Mouse (Mus musculus): Measurements from ENCODE around the gene Myadml2. TPM values are rescaled to one million over a fixed set of nuclear protein-coding genes. Genes with fewer than 3 reads are reported as not detected.
A peak's percentile ranks its signal among the peaks of the same experiment; 100 is the strongest.

Myadml2 gene
- total and polyA plus RNA-seq, 2 experiments from 2014 or later: 1.6 to 1.7 TPM

DNA sequence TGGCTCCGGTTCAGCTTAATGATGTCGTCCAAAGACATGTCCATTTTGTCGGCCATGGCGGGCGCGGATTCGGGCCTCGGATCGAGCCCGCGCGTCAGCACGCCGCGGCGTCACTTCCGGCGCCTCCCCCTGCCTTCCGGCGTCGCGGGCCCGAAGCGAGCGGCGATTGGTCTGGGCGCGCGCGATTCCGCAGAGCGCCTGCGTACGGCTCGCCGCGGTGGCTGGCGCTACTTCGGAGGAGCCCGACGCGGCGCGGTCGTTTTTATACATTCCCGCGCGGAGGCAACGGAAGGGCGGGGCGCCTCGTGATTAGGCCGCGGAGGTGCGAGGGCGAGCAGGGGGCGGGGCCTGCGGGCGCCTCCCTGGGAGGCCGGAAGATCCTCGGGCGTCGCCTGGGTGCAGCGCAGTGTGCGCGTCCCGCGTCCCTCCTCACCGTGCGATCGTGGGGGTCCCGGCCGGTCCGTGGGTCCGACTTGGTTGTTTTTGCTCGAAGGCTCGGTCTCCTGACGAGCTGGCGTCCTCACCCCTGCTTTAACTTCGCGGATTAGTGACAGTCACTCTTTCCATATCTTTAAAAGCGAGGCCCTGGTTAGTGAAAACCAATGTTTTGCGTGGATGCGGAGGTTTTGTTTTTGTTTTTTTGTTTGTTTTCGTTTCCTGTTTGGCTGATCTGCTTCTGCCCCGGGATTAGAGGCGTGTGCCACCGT, 49.5 kb downstream of the Myadml2 start, which contains the start of the genes Alyref and Anapc11:
Gene Alyref (minus strand): TSS at position 83 of the 707 bp plus-strand sequence.
Gene Anapc11 (plus strand): TSS at position 139 of the 707 bp plus-strand sequence.
- no peaks in the 10 kb centered on the region for H3K27me3 ChIP-seq (ENCODE audit: insufficient read depth, low read length)
- H3K4me3 ChIP-seq (ENCODE audit: low read depth, low read length): peak within 1 kb of the TSS; percentile 99
- H3K27ac ChIP-seq (ENCODE audit: low read depth, low read length): peak within 1 kb of the TSS; percentile 90
- H3K4me2 ChIP-seq (ENCODE audit: low read depth, low read length, poor library complexity, severe bottlenecking): peak within 1 kb of the TSS; percentile 84
- H3K9ac ChIP-seq (replicated peaks; ENCODE audit: low read length, poor library complexity, severe bottlenecking): peak within 1 kb of the TSS; percentile 97
- under 1% methylated on average over 74 of the region's 88 CpGs for WGBS
- ATAC-seq (ENCODE audit: low FRiP score): peak; percentile 96
- H3K4me1 ChIP-seq (ENCODE audit: insufficient read depth, low read length): peaks cover 12% of the 10 kb centered on the region
- H3K9me3 ChIP-seq (ENCODE audit: low read length): no peaks in the 10 kb centered on the region
- peaks cover 34% of the 10 kb centered on the region for H3K36me3 ChIP-seq (ENCODE audit: insufficient read depth, low read length)
- no peak for TF ChIP-seq CTCF (IDR thresholded peaks at IDR 0.05)
- DNase-seq (ENCODE audit: low spot score): peak; percentile 97

GRCm38 (mm10) chr11:120597240-120598235, 50.4 kb downstream of the Myadml2 start:
- 8% methylated on average over 66 of the region's 99 CpGs for WGBS
- TF ChIP-seq CTCF (IDR thresholded peaks at IDR 0.05): no peak
- peak overlapping the region; percentile 84 for H3K4me2 ChIP-seq (ENCODE audit: low read depth, low read length, poor library complexity, severe bottlenecking)
- peak overlapping the region; percentile 90 for H3K27ac ChIP-seq (ENCODE audit: low read depth, low read length)
- peaks cover 33% of the 10 kb centered on the region for H3K36me3 ChIP-seq (ENCODE audit: insufficient read depth, low read length)
- H3K9ac ChIP-seq (replicated peaks; ENCODE audit: low read length, poor library complexity, severe bottlenecking): peak overlapping the region; percentile 97
- H3K4me1 ChIP-seq (ENCODE audit: insufficient read depth, low read length): peaks cover 12% of the 10 kb centered on the region
- no peak for DNase-seq (ENCODE audit: low spot score)
- H3K27me3 ChIP-seq (ENCODE audit: insufficient read depth, low read length): no peaks in the 10 kb centered on the region
- H3K4me3 ChIP-seq (ENCODE audit: low read depth, low read length): peak overlapping the region; percentile 99
- no peak; the same call in 1 of the 2 replicates for ATAC-seq (ENCODE audit: low FRiP score)
- no peaks in the 10 kb centered on the region for H3K9me3 ChIP-seq (ENCODE audit: low read length)

Small RNA genes within 50 kb of the gene (microRNA-seq; reads per million reads assigned to microRNA genes)
- gene Mir6936 (ENCODE audit: borderline number of aligned reads): not detected

Other genes with a start within 250 kb of the Myadml2 start
Only the 30 nearest of the 32 such genes appear.
- not detected in 2 replicates for gene Pde6g, start 194.7 kb downstream of the Myadml2 start, total RNA-seq (2014; rRNA removed)
- gene Pde6g, start 194.7 kb downstream of the Myadml2 start, polyA plus RNA-seq (2015; fragmentation: Nextera tagmentation; extraction: Ambion mirVana): 0.37 TPM in 1 of 2 replicates, not detected in the other
- 7.9 and 9.7 TPM in 2 replicates for gene Oxld1, start 190.1 kb downstream of the Myadml2 start, total RNA-seq (2014; rRNA removed)
- gene Oxld1, start 190.1 kb downstream of the Myadml2 start, polyA plus RNA-seq (2015; fragmentation: Nextera tagmentation; extraction: Ambion mirVana): 11.4 and 11.5 TPM in 2 replicates
- gene Ccdc137, start 190.0 kb downstream of the Myadml2 start, total RNA-seq (2014; rRNA removed): 14.8 and 18.2 TPM in 2 replicates
- 17.0 and 19.8 TPM in 2 replicates for gene Ccdc137, start 190.0 kb downstream of the Myadml2 start, polyA plus RNA-seq (2015; fragmentation: Nextera tagmentation; extraction: Ambion mirVana)
- 62.8 and 72.6 TPM in 2 replicates for gene Arl16, start 180.6 kb downstream of the Myadml2 start, total RNA-seq (2014; rRNA removed)
- 65.7 and 73.0 TPM in 2 replicates for gene Arl16, start 180.6 kb downstream of the Myadml2 start, polyA plus RNA-seq (2015; fragmentation: Nextera tagmentation; extraction: Ambion mirVana)
- gene Mrpl12, start 163.5 kb downstream of the Myadml2 start, total RNA-seq (2014; rRNA removed): 39.2 and 42.7 TPM in 2 replicates
- 147 TPM in 2 replicates for gene Mrpl12, start 163.5 kb downstream of the Myadml2 start, polyA plus RNA-seq (2015; fragmentation: Nextera tagmentation; extraction: Ambion mirVana)
- gene Slc25a10, start 156.3 kb downstream of the Myadml2 start, total RNA-seq (2014; rRNA removed): 28.4 and 30.1 TPM in 2 replicates
- gene Slc25a10, start 156.3 kb downstream of the Myadml2 start, polyA plus RNA-seq (2015; fragmentation: Nextera tagmentation; extraction: Ambion mirVana): 19.8 and 21.4 TPM in 2 replicates
- 0.60 TPM in 1 of 2 replicates, not detected in the other for gene Gcgr, start 117.5 kb downstream of the Myadml2 start, total RNA-seq (2014; rRNA removed)
- gene Gcgr, start 117.5 kb downstream of the Myadml2 start, polyA plus RNA-seq (2015; fragmentation: Nextera tagmentation; extraction: Ambion mirVana): 0.17 and 0.21 TPM in 2 replicates
- gene Mcrip1, start 98.4 kb downstream of the Myadml2 start, total RNA-seq (2014; rRNA removed): 132 and 138 TPM in 2 replicates
- gene Mcrip1, start 98.4 kb downstream of the Myadml2 start, polyA plus RNA-seq (2015; fragmentation: Nextera tagmentation; extraction: Ambion mirVana): 243 and 270 TPM in 2 replicates
- gene Ppp1r27, start 97.0 kb downstream of the Myadml2 start, total RNA-seq (2014; rRNA removed): not detected in 2 replicates
- gene Ppp1r27, start 97.0 kb downstream of the Myadml2 start, polyA plus RNA-seq (2015; fragmentation: Nextera tagmentation; extraction: Ambion mirVana): not detected in 2 replicates
- 161 and 165 TPM in 2 replicates for gene P4hb, start 74.9 kb downstream of the Myadml2 start, total RNA-seq (2014; rRNA removed)
- 191 and 209 TPM in 2 replicates for gene P4hb, start 74.9 kb downstream of the Myadml2 start, polyA plus RNA-seq (2015; fragmentation: Nextera tagmentation; extraction: Ambion mirVana)
- 233 and 286 TPM in 2 replicates for gene Arhgdia, start 66.5 kb downstream of the Myadml2 start, total RNA-seq (2014; rRNA removed)
- gene Arhgdia, start 66.5 kb downstream of the Myadml2 start, polyA plus RNA-seq (2015; fragmentation: Nextera tagmentation; extraction: Ambion mirVana): 390 and 417 TPM in 2 replicates
- gene Alyref, start 49.8 kb downstream of the Myadml2 start, total RNA-seq (2014; rRNA removed): 70.8 and 86.9 TPM in 2 replicates
- 130 and 145 TPM in 2 replicates for gene Alyref, start 49.8 kb downstream of the Myadml2 start, polyA plus RNA-seq (2015; fragmentation: Nextera tagmentation; extraction: Ambion mirVana)
- 41.1 and 58.4 TPM in 2 replicates for gene Anapc11, start 49.7 kb downstream of the Myadml2 start, total RNA-seq (2014; rRNA removed)
- gene Anapc11, start 49.7 kb downstream of the Myadml2 start, polyA plus RNA-seq (2015; fragmentation: Nextera tagmentation; extraction: Ambion mirVana): 193 and 203 TPM in 2 replicates
- gene Npb, start 39.7 kb downstream of the Myadml2 start, total RNA-seq (2014; rRNA removed): not detected in 2 replicates
- gene Npb, start 39.7 kb downstream of the Myadml2 start, polyA plus RNA-seq (2015; fragmentation: Nextera tagmentation; extraction: Ambion mirVana): 1.3 TPM in 2 replicates
- 130 and 137 TPM in 2 replicates for gene Pcyt2, start 30.2 kb downstream of the Myadml2 start, total RNA-seq (2014; rRNA removed)
- 129 and 143 TPM in 2 replicates for gene Pcyt2, start 30.2 kb downstream of the Myadml2 start, polyA plus RNA-seq (2015; fragmentation: Nextera tagmentation; extraction: Ambion mirVana)
- 31.3 and 39.7 TPM in 2 replicates for gene Sirt7, start 22.9 kb downstream of the Myadml2 start, total RNA-seq (2014; rRNA removed)
- gene Sirt7, start 22.9 kb downstream of the Myadml2 start, polyA plus RNA-seq (2015; fragmentation: Nextera tagmentation; extraction: Ambion mirVana): 34.7 and 36.0 TPM in 2 replicates
- gene Mafg, start 14.6 kb downstream of the Myadml2 start, total RNA-seq (2014; rRNA removed): 42.1 and 46.5 TPM in 2 replicates
- gene Mafg, start 14.6 kb downstream of the Myadml2 start, polyA plus RNA-seq (2015; fragmentation: Nextera tagmentation; extraction: Ambion mirVana): 40.8 and 41.7 TPM in 2 replicates
- 8.6 and 10.8 TPM in 2 replicates for gene Pycr1, start 4.4 kb downstream of the Myadml2 start, total RNA-seq (2014; rRNA removed)
- 10.4 and 11.7 TPM in 2 replicates for gene Pycr1, start 4.4 kb downstream of the Myadml2 start, polyA plus RNA-seq (2015; fragmentation: Nextera tagmentation; extraction: Ambion mirVana)
- gene Notum, start 13.0 kb upstream of the Myadml2 start, total RNA-seq (2014; rRNA removed): 5.5 and 10.5 TPM in 2 replicates
- gene Notum, start 13.0 kb upstream of the Myadml2 start, polyA plus RNA-seq (2015; fragmentation: Nextera tagmentation; extraction: Ambion mirVana): 3.1 and 3.6 TPM in 2 replicates
- gene Aspscr1, start 24.8 kb upstream of the Myadml2 start, total RNA-seq (2014; rRNA removed): 106 and 113 TPM in 2 replicates
- 143 and 153 TPM in 2 replicates for gene Aspscr1, start 24.8 kb upstream of the Myadml2 start, polyA plus RNA-seq (2015; fragmentation: Nextera tagmentation; extraction: Ambion mirVana)
- 70.8 and 76.0 TPM in 2 replicates for gene Cenpx, start 65.6 kb upstream of the Myadml2 start, total RNA-seq (2014; rRNA removed)
- 94.5 and 94.6 TPM in 2 replicates for gene Cenpx, start 65.6 kb upstream of the Myadml2 start, polyA plus RNA-seq (2015; fragmentation: Nextera tagmentation; extraction: Ambion mirVana)
- gene Lrrc45, start 65.8 kb upstream of the Myadml2 start, total RNA-seq (2014; rRNA removed): 44.8 and 47.8 TPM in 2 replicates
- 46.8 and 51.0 TPM in 2 replicates for gene Lrrc45, start 65.8 kb upstream of the Myadml2 start, polyA plus RNA-seq (2015; fragmentation: Nextera tagmentation; extraction: Ambion mirVana)
- 766 and 788 TPM in 2 replicates for gene Rac3, start 73.3 kb upstream of the Myadml2 start, total RNA-seq (2014; rRNA removed)
- gene Rac3, start 73.3 kb upstream of the Myadml2 start, polyA plus RNA-seq (2015; fragmentation: Nextera tagmentation; extraction: Ambion mirVana): 808 and 853 TPM in 2 replicates
- gene Dcxr, start 79.1 kb upstream of the Myadml2 start, total RNA-seq (2014; rRNA removed): 6.9 and 11.2 TPM in 2 replicates
- gene Dcxr, start 79.1 kb upstream of the Myadml2 start, polyA plus RNA-seq (2015; fragmentation: Nextera tagmentation; extraction: Ambion mirVana): 9.9 and 12.3 TPM in 2 replicates
- gene Cbr2, start 84.0 kb upstream of the Myadml2 start, total RNA-seq (2014; rRNA removed): 3.6 and 5.2 TPM in 2 replicates
- 4.0 and 4.4 TPM in 2 replicates for gene Cbr2, start 84.0 kb upstream of the Myadml2 start, polyA plus RNA-seq (2015; fragmentation: Nextera tagmentation; extraction: Ambion mirVana)
- gene Hmga1b, start 114.6 kb upstream of the Myadml2 start, total RNA-seq (2014; rRNA removed): 0.93 and 1.0 TPM in 2 replicates
- 2.7 TPM in 2 replicates for gene Hmga1b, start 114.6 kb upstream of the Myadml2 start, polyA plus RNA-seq (2015; fragmentation: Nextera tagmentation; extraction: Ambion mirVana)
- 86.5 and 106 TPM in 2 replicates for gene Rfng, start 136.0 kb upstream of the Myadml2 start, total RNA-seq (2014; rRNA removed)
- gene Rfng, start 136.0 kb upstream of the Myadml2 start, polyA plus RNA-seq (2015; fragmentation: Nextera tagmentation; extraction: Ambion mirVana): 130 and 138 TPM in 2 replicates
- gene Gps1, start 136.1 kb upstream of the Myadml2 start, total RNA-seq (2014; rRNA removed): 252 and 262 TPM in 2 replicates
- 233 and 253 TPM in 2 replicates for gene Gps1, start 136.1 kb upstream of the Myadml2 start, polyA plus RNA-seq (2015; fragmentation: Nextera tagmentation; extraction: Ambion mirVana)
- gene Dus1l, start 148.2 kb upstream of the Myadml2 start, total RNA-seq (2014; rRNA removed): 46.4 and 52.3 TPM in 2 replicates
- gene Dus1l, start 148.2 kb upstream of the Myadml2 start, polyA plus RNA-seq (2015; fragmentation: Nextera tagmentation; extraction: Ambion mirVana): 38.4 and 41.6 TPM in 2 replicates
- 469 and 488 TPM in 2 replicates for gene Fasn, start 176.4 kb upstream of the Myadml2 start, total RNA-seq (2014; rRNA removed)
- gene Fasn, start 176.4 kb upstream of the Myadml2 start, polyA plus RNA-seq (2015; fragmentation: Nextera tagmentation; extraction: Ambion mirVana): 76.0 and 85.4 TPM in 2 replicates

Measured in midbrain, postnatal 0 days (tissue).